Mouse (Mus musculus): ENCODE measurements around the gene Slc10a1. TPM values are rescaled to one million over a fixed set of nuclear protein-coding genes. Genes with fewer than 3 reads are reported as not detected.

Slc10a1 gene
- polyA plus RNA-seq (2012; fragmentation: generic; extraction: Trizol), result 0.02 TPM

DNA sequence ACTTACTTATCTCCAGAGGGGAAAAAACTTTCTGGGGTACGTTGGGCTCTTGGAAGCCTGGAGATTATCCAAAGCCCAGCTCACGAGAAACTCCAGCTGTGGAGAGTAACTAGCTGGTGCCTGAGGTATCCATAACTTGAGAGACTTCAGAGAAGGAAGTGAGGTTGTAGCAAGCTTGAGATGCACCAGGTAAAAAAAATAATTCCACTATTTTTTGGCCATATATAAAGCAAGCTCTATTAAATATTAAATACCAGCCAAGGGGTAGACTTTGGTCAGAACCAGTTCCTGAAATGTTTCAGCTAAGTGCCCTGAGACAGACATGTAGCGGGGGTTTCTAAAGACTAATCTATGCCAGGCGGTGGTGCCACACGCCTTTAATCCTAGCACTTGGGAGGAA is at the start of gene Slc10a1:
TSS of gene Slc10a1 (minus strand) at position 101 of the 400 bp plus-strand sequence.
- H3K36me3 ChIP-seq (ENCODE audit: control insufficient read depth, insufficient read depth), result no peaks in the 10 kb centered on the region
- no peaks in the 10 kb centered on the region for H3K79me2 ChIP-seq (ENCODE audit: control insufficient read depth, insufficient read depth)
- no peak within 1 kb of the TSS for H3K4me2 ChIP-seq (ENCODE audit: low read depth)
- no peak within 1 kb of the TSS for H3ac ChIP-seq (ENCODE audit: control insufficient read depth, insufficient read length)
- peaks cover 7% of the 10 kb centered on the region for H3K27me3 ChIP-seq (ENCODE audit: control insufficient read depth, insufficient read depth, insufficient read length)
- TF ChIP-seq USF1 (IDR thresholded peaks at IDR 0.05; ENCODE audit: low read depth) (no peak), MAX (IDR thresholded peaks at IDR 0.05; ENCODE audit: low read depth) (no peak), SRF (IDR thresholded peaks at IDR 0.05; ENCODE audit: control insufficient read depth, insufficient read length, low read depth) (no peak), CEBPB (IDR thresholded peaks at IDR 0.05; ENCODE audit: insufficient read depth, poor library complexity, severe bottlenecking) (no peak)
- H3K4me3 ChIP-seq, result no peak within 1 kb of the TSS

DNA sequence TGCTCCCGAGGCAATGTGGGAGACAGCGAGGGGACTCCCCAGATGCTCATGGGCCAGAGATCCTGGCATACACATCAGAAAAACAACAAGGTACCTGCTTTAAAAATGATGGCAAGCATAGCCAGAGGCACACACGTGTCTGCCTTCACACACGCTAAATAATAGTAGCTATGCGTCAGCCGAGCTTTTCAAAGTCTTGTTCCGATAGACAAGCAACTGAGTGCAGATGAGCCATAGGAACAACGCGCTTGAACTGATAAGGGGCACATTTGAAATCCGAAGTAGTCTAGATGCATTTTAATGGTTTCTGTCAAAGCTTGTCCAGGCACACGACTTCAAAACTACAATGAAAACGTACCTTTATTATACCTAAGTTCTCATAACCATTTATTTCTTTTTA is 49.1 kb upstream of the Slc10a1 start:
- peaks cover 29% of the 10 kb centered on the region for H3K27me3 ChIP-seq (ENCODE audit: control insufficient read depth, insufficient read depth, insufficient read length)

DNA sequence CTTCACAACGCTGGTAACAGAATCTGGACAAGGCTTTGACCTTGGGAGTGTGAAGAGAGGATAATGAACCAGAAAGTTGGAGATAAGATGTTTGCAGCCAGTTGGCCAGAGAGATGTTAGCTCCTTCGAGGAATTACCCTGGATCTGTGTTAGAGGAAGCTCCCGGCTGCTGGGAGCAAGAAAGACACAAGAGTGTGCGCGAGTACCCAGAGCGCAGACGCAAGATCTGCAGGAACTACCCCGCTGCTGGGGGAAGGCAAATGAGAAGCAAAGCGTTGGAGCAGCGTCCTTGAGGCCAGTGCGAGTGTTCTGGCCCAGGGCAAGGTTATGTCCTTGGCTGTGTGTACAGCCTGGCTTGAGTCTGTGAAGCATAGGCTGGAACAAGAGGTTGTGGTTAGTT is 45.0 kb upstream of the Slc10a1 start:
- Histone ChIP-seq H3K27me3 (ENCODE audit: control insufficient read depth, insufficient read depth, insufficient read length) (peaks cover 43% of the 10 kb centered on the region), H3K4me3 (no peak overlapping the region), H3K4me2 (ENCODE audit: low read depth) (no peak overlapping the region), H3ac (ENCODE audit: control insufficient read depth, insufficient read length) (no peak overlapping the region), H3K36me3 (ENCODE audit: control insufficient read depth, insufficient read depth) (no peaks in the 10 kb centered on the region), H3K79me2 (ENCODE audit: control insufficient read depth, insufficient read depth) (no peaks in the 10 kb centered on the region)
- no peak for TF ChIP-seq POLR2AphosphoS2 (IDR thresholded peaks at IDR 0.05; ENCODE audit: insufficient read length, low read depth)
- no peak for TF ChIP-seq USF1 (IDR thresholded peaks at IDR 0.05; ENCODE audit: low read depth)
- TF ChIP-seq POLR2A (IDR thresholded peaks at IDR 0.05; ENCODE audit: insufficient read length, low read depth), result no peak
- TF ChIP-seq REST (IDR thresholded peaks at IDR 0.05; ENCODE audit: insufficient read depth, insufficient read length), result no peak
- TF ChIP-seq MYOG (IDR thresholded peaks at IDR 0.05; ENCODE audit: control insufficient read depth in 1 of 3, insufficient read depth in 1 of 3, insufficient read length in 2 of 3, low read depth in 2 of 3), result no peak
- TF ChIP-seq CEBPB (IDR thresholded peaks at IDR 0.05; ENCODE audit: insufficient read depth, poor library complexity, severe bottlenecking), result no peak

More for the DNA sequence above, 49.1 kb upstream of the Slc10a1 start:
- H3K4me3 ChIP-seq, result no peak overlapping the region
- no peak overlapping the region for H3K4me2 ChIP-seq (ENCODE audit: low read depth)
- TF ChIP-seq REST (IDR thresholded peaks at IDR 0.05; ENCODE audit: insufficient read depth, insufficient read length), result no peak
- TF ChIP-seq USF1 (IDR thresholded peaks at IDR 0.05; ENCODE audit: low read depth), result no peak
- TF ChIP-seq CEBPB (IDR thresholded peaks at IDR 0.05; ENCODE audit: insufficient read depth, poor library complexity, severe bottlenecking), result no peak
- no peak for TF ChIP-seq POLR2A (IDR thresholded peaks at IDR 0.05; ENCODE audit: insufficient read length, low read depth)
- TF ChIP-seq MAX (IDR thresholded peaks at IDR 0.05; ENCODE audit: low read depth), result no peak
- no peak for TF ChIP-seq TCF12 (IDR thresholded peaks at IDR 0.05; ENCODE audit: insufficient read depth, poor library complexity, severe bottlenecking)
- no peak for TF ChIP-seq MYOG (IDR thresholded peaks at IDR 0.05; ENCODE audit: control insufficient read depth in 1 of 3, insufficient read depth in 1 of 3, insufficient read length in 2 of 3, low read depth in 2 of 3)
- no peak for TF ChIP-seq TCF3 (IDR thresholded peaks at IDR 0.05; ENCODE audit: insufficient read length, low read depth)
- TF ChIP-seq POLR2AphosphoS2 (IDR thresholded peaks at IDR 0.05; ENCODE audit: insufficient read length, low read depth), result no peak
- no peak for TF ChIP-seq SRF (IDR thresholded peaks at IDR 0.05; ENCODE audit: control insufficient read depth, insufficient read length, low read depth)
- no peak for TF ChIP-seq E2F4 (IDR thresholded peaks at IDR 0.05; ENCODE audit: insufficient read depth)
- no peak for TF ChIP-seq MYOD1 (IDR thresholded peaks at IDR 0.05; ENCODE audit: control insufficient read depth in 1 of 3, insufficient read length in 2 of 3, low read depth in 2 of 3)
- H3K79me2 ChIP-seq (ENCODE audit: control insufficient read depth, insufficient read depth), result no peaks in the 10 kb centered on the region
- no peaks in the 10 kb centered on the region for H3K36me3 ChIP-seq (ENCODE audit: control insufficient read depth, insufficient read depth)
- no peak overlapping the region for H3ac ChIP-seq (ENCODE audit: control insufficient read depth, insufficient read length)

DNA sequence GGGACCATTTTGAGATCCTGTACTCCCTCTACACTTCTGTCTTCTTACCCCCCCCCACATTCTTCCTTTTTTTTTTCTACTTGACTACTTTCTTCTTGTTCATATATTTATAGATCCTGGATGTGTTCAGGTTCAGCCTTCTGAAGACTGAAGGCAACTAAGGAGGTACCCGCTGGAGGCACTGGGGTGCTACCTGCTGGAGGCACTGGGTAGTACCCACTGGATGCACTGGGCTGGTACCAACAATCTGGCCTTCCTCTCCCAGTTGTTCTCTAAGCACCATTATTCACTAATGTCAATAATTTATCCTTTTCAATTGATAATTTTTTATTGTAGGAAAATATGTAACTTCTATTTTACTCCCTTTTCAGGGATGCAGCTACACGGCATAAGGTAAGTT is 43.5 kb upstream of the Slc10a1 start:
- Histone ChIP-seq H3K79me2 (ENCODE audit: control insufficient read depth, insufficient read depth) (no peaks in the 10 kb centered on the region), H3ac (ENCODE audit: control insufficient read depth, insufficient read length) (no peak overlapping the region), H3K4me3 (no peak overlapping the region), H3K4me2 (ENCODE audit: low read depth) (no peak overlapping the region), H3K27me3 (ENCODE audit: control insufficient read depth, insufficient read depth, insufficient read length) (peaks cover 38% of the 10 kb centered on the region), H3K36me3 (ENCODE audit: control insufficient read depth, insufficient read depth) (no peaks in the 10 kb centered on the region)
- TF ChIP-seq TCF3 (IDR thresholded peaks at IDR 0.05; ENCODE audit: insufficient read length, low read depth) (no peak), E2F4 (IDR thresholded peaks at IDR 0.05; ENCODE audit: insufficient read depth) (no peak), MYOD1 (IDR thresholded peaks at IDR 0.05; ENCODE audit: control insufficient read depth in 1 of 3, insufficient read length in 2 of 3, low read depth in 2 of 3) (no peak), MYOG (IDR thresholded peaks at IDR 0.05; ENCODE audit: control insufficient read depth in 1 of 3, insufficient read depth in 1 of 3, insufficient read length in 2 of 3, low read depth in 2 of 3) (no peak), USF1 (IDR thresholded peaks at IDR 0.05; ENCODE audit: low read depth) (no peak), TCF12 (IDR thresholded peaks at IDR 0.05; ENCODE audit: insufficient read depth, poor library complexity, severe bottlenecking) (no peak), MAX (IDR thresholded peaks at IDR 0.05; ENCODE audit: low read depth) (no peak), POLR2A (IDR thresholded peaks at IDR 0.05; ENCODE audit: insufficient read length, low read depth) (no peak), SRF (IDR thresholded peaks at IDR 0.05; ENCODE audit: control insufficient read depth, insufficient read length, low read depth) (no peak), CEBPB (IDR thresholded peaks at IDR 0.05; ENCODE audit: insufficient read depth, poor library complexity, severe bottlenecking) (no peak), POLR2AphosphoS2 (IDR thresholded peaks at IDR 0.05; ENCODE audit: insufficient read length, low read depth) (no peak), REST (IDR thresholded peaks at IDR 0.05; ENCODE audit: insufficient read depth, insufficient read length) (no peak)

DNA sequence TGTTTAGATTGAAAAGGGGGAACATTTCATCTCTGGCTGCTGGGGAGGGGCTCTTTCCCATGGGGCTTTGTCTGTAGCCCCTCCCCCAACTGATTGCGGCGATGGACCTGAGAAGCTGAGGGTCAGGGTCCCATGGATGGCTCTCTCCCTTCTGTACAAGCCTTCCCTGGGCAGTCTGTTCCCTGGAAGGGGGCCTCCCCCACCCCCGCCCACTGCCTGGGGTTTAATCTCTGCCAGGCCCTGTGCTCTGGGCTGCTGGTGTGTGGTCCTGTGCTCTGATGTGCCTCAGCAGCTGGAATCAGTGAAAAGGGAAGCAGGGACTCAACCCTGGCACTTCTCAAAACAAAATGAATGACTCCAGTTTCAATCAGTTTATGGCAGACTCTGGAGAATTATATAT is 41.3 kb upstream of the Slc10a1 start:
- H3K27me3 ChIP-seq (ENCODE audit: control insufficient read depth, insufficient read depth, insufficient read length), result peaks cover 33% of the 10 kb centered on the region
- no peaks in the 10 kb centered on the region for H3K36me3 ChIP-seq (ENCODE audit: control insufficient read depth, insufficient read depth)
- H3K4me3 ChIP-seq, result no peak overlapping the region
- no peaks in the 10 kb centered on the region for H3K79me2 ChIP-seq (ENCODE audit: control insufficient read depth, insufficient read depth)
- TF ChIP-seq MYOD1 (IDR thresholded peaks at IDR 0.05; ENCODE audit: control insufficient read depth in 1 of 3, insufficient read length in 2 of 3, low read depth in 2 of 3), result no peak
- TF ChIP-seq SRF (IDR thresholded peaks at IDR 0.05; ENCODE audit: control insufficient read depth, insufficient read length, low read depth), result no peak
- no peak for TF ChIP-seq CEBPB (IDR thresholded peaks at IDR 0.05; ENCODE audit: insufficient read depth, poor library complexity, severe bottlenecking)
- no peak for TF ChIP-seq REST (IDR thresholded peaks at IDR 0.05; ENCODE audit: insufficient read depth, insufficient read length)
- no peak for TF ChIP-seq MAX (IDR thresholded peaks at IDR 0.05; ENCODE audit: low read depth)
- no peak for TF ChIP-seq POLR2AphosphoS2 (IDR thresholded peaks at IDR 0.05; ENCODE audit: insufficient read length, low read depth)
- no peak for TF ChIP-seq TCF12 (IDR thresholded peaks at IDR 0.05; ENCODE audit: insufficient read depth, poor library complexity, severe bottlenecking)
- no peak for TF ChIP-seq USF1 (IDR thresholded peaks at IDR 0.05; ENCODE audit: low read depth)
- TF ChIP-seq MYOG (IDR thresholded peaks at IDR 0.05; ENCODE audit: control insufficient read depth in 1 of 3, insufficient read depth in 1 of 3, insufficient read length in 2 of 3, low read depth in 2 of 3), result no peak
- no peak for TF ChIP-seq E2F4 (IDR thresholded peaks at IDR 0.05; ENCODE audit: insufficient read depth)
- no peak for TF ChIP-seq TCF3 (IDR thresholded peaks at IDR 0.05; ENCODE audit: insufficient read length, low read depth)
- TF ChIP-seq POLR2A (IDR thresholded peaks at IDR 0.05; ENCODE audit: insufficient read length, low read depth), result no peak
- no peak overlapping the region for H3K4me2 ChIP-seq (ENCODE audit: low read depth)
- H3ac ChIP-seq (ENCODE audit: control insufficient read depth, insufficient read length), result no peak overlapping the region
